30 mouse cellular contexts compared by ENCODE assay signal in the genomic region with DNA sequence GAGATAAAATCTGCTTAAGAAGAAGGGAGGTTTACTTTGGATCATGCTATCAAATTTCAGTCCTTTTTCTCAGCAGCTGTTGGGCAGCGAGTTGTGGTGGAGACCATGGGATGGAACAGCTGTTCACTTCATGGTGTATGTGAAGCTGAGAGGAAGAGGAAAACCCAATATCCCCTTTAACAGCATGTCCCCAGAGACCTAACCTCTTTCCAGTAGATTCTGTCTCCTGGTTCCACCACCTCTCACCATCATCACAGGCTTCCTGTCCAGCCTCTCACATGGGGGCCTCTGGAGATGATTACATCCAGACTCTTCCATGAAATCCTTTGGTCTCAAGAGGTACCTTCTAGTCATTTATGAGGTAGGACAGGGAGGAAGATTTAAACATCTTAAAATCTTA.
"Had no signal": no experiment of that assay in that cellular context is flagged by ENCODE, and none has a peak within 500 bp of the region (broad histone marks: within the 10 kb centered on the region; RNA-seq: fewer than 3 reads in every experiment).

No protein-coding gene starts in this region.

- H3K27me3 ChIP-seq: midbrain, embryonic 13.5 days; neural tube, embryonic 12.5 days had no signal

- DNase-seq: left cerebral cortex, postnatal 4 days; liver; liver, embryonic 13.5 days; liver, postnatal 0 days; lung, adult 18-20 months; lung, adult 2 months; lung, embryonic 14.5 days; lung, postnatal 10 days; lung, postnatal 14 days; lung, postnatal 36 days; lung, postnatal 4 days; midbrain, embryonic 14.5 days had no signal

- ATAC-seq: liver, embryonic 12.5 days; liver, postnatal 0 days; lung, postnatal 0 days; midbrain, embryonic 13.5 days; midbrain, embryonic 16.5 days had no signal

- H3K4me3 ChIP-seq: limb, embryonic 12.5 days; limb, embryonic 13.5 days; limb, embryonic 15.5 days; liver, embryonic 12.5 days; liver, embryonic 13.5 days; liver, embryonic 15.5 days; lung, embryonic 15.5 days; megakaryocyte, embryonic 14.5 days; midbrain, embryonic 10.5 days; midbrain, embryonic 12.5 days; midbrain, embryonic 13.5 days; myocyte; neural tube, embryonic 12.5 days; neural tube, embryonic 13.5 days had no signal

- H3K4me2 ChIP-seq: limb, embryonic 12.5 days; limb, embryonic 13.5 days; limb, embryonic 15.5 days; liver, embryonic 11.5 days; liver, embryonic 12.5 days; liver, embryonic 13.5 days; liver, embryonic 15.5 days; lung, embryonic 14.5 days; lung, embryonic 15.5 days; midbrain, embryonic 12.5 days; midbrain, embryonic 13.5 days; neural tube, embryonic 12.5 days; neural tube, embryonic 13.5 days had no signal

- H3K27ac ChIP-seq: limb, embryonic 12.5 days; limb, embryonic 13.5 days; limb, embryonic 15.5 days; liver, embryonic 12.5 days; liver, embryonic 13.5 days; liver, embryonic 14.5 days; liver, embryonic 15.5 days; lung, embryonic 15.5 days; macrophage; midbrain, embryonic 10.5 days; midbrain, embryonic 12.5 days; midbrain, embryonic 13.5 days; neural tube, embryonic 12.5 days; neural tube, embryonic 13.5 days had no signal

- H3K4me1 ChIP-seq: liver, embryonic 12.5 days; liver, embryonic 13.5 days; liver, embryonic 15.5 days; lung, embryonic 15.5 days; megakaryocyte, embryonic 14.5 days had no signal

- H3K9ac ChIP-seq: limb, embryonic 12.5 days; limb, embryonic 13.5 days; limb, embryonic 15.5 days; liver, embryonic 12.5 days; liver, embryonic 13.5 days; liver, embryonic 14.5 days; liver, embryonic 15.5 days; liver, postnatal 0 days; lung, embryonic 14.5 days; lung, embryonic 15.5 days; midbrain, embryonic 12.5 days; midbrain, embryonic 13.5 days; neural tube, embryonic 12.5 days; neural tube, embryonic 13.5 days had no signal

- H3K36me3 ChIP-seq: limb, embryonic 12.5 days; limb, embryonic 15.5 days; liver, embryonic 12.5 days; liver, embryonic 13.5 days; liver, embryonic 15.5 days; lung, embryonic 15.5 days; midbrain, embryonic 13.5 days; neural tube, embryonic 12.5 days; neural tube, embryonic 13.5 days had no signal

- H3K9me3 ChIP-seq: limb, embryonic 15.5 days; liver, embryonic 12.5 days; liver, embryonic 13.5 days; liver, embryonic 15.5 days; lung, embryonic 15.5 days; midbrain, embryonic 10.5 days; midbrain, embryonic 12.5 days; midbrain, embryonic 13.5 days; neural tube, embryonic 12.5 days; neural tube, embryonic 13.5 days had no signal
